9 mouse cellular contexts compared by ENCODE assay signal in the genomic region with DNA sequence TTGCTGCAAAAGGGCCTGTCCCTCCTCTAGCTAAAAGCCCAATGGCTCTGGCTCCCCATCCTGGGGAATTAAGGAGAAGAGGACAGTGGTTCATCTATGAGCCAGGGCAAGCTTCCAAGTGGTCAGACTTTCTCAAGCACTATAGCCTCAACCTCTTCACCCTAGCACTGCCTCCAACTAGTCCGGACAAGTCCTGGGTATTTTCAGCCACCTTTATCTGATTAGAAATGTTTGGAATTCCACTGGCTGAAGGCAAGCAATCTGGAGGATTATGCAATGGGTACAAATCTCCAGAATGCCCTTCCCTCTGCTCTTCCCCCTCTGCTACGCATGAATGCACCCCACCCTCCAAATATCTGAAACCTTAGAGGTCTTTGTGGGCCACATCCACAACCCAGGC. TPM values are rescaled to one million over a fixed set of nuclear protein-coding genes. Genes with fewer than 3 reads are reported as not detected.
A peak's percentile ranks its signal among the peaks of the same experiment; 100 is the strongest.
DNase-seq lines count a peak whose midpoint lies in the region; TF ChIP-seq lines count a peak whose summit lies in the region.
"Had no signal": no experiment of that assay in that cellular context is flagged by ENCODE, and none has a peak within 500 bp of the region (broad histone marks: within the 10 kb centered on the region; RNA-seq: fewer than 3 reads in every experiment).

No protein-coding gene starts in this region.

- 11% methylated on average over 2 of the region's 2 CpGs for WGBS in heart, adult 2 months

- H3K27me3 ChIP-seq in heart, adult 2 months (ENCODE audit: control insufficient read depth, insufficient read depth, low read length), result no peaks in the 10 kb centered on the region

- H3K79me2 ChIP-seq in heart, adult 2 months (replicated peaks; ENCODE audit: control insufficient read depth, insufficient read depth, low read length), result peaks cover 8% of the 10 kb centered on the region

- peak overlapping the region; percentile 99 for H3K27ac ChIP-seq in heart, adult 2 months

- peak; percentile 28; the same call in 1 of the 2 replicates for TF ChIP-seq POLR2A in heart, adult 2 months (IDR thresholded peaks at IDR 0.05; ENCODE audit: insufficient read depth, low read depth, low read length)

- intact Hi-C loops in heart, adult 2 months (cut with DNase I), result loop anchor here (2.0 kb wide), 1 partner anchor 14 kb away; no protein-coding TSS in a partner anchor

- peak; percentile 62 for DNase-seq in urinary bladder, postnatal 14 days (ENCODE audit: low spot score)
- DNase-seq in urinary bladder, postnatal 4 days (ENCODE audit: low spot score in 2 of 2), result no peak
- DNase-seq in heart, adult 2 months, result peak in 1 of 2 experiments; percentile 58
- peak; percentile 53 for DNase-seq in kidney, postnatal 10 days
- peak; percentile 83 for DNase-seq in yolk sac, embryonic 10.5 days (ENCODE audit: low spot score)
- no peak for DNase-seq in adrenal gland, postnatal 10 days
- no peak for DNase-seq in layer of hippocampus, postnatal 36 days
- DNase-seq in thymus, postnatal 4 days, result no peak

- H3K36me3 ChIP-seq in heart, adult 2 months (ENCODE audit: control insufficient read depth, insufficient read depth, low read length), result peaks cover 45% of the 10 kb centered on the region

- TF ChIP-seq EP300 in heart, adult 2 months (IDR thresholded peaks at IDR 0.05; ENCODE audit: insufficient read depth, low read depth, low read length), result peak; percentile 74; the same call in 1 of the 2 replicates

- H3K9ac ChIP-seq in heart, adult 2 months (ENCODE audit: low read depth, low read length), result no peak overlapping the region

- H3K4me1 ChIP-seq in heart, adult 2 months (ENCODE audit: control insufficient read depth, insufficient read depth, low read length), result peaks cover 64% of the 10 kb centered on the region

- no peak overlapping the region for H3K4me3 ChIP-seq in heart, adult 2 months

- TF ChIP-seq CTCF in heart, adult 2 months (IDR thresholded peaks at IDR 0.05), result no peak

RNA-seq across cellular contexts. Expression of gene Cox4i2, which starts 38.5 kb away (rescaled TPM):
- 10 to 100 TPM; 12.1 to 18.0 TPM for total RNA-seq in heart, adult 2 months (2021)
- 12.0 and 13.2 TPM in 2 replicates for polyA plus RNA-seq in heart, adult 2 months (2012; rRNA removed)
- 1 to 10 TPM; 8.0 to 8.3 TPM for total RNA-seq in adrenal gland, postnatal 10 days (2021)
- total RNA-seq in layer of hippocampus, postnatal 36 days (2021), result 1 to 10 TPM; 1.7 to 2.7 TPM
- polyA plus RNA-seq: activated CD4-positive, CD25-positive, alpha-beta regulatory T cell, adult 4 months had no signal

RNA-seq across cellular contexts. Expression of gene Bcl2l1, which starts 39.1 kb away (rescaled TPM):
- 100 to 1,000 TPM in 1 of 2 experiments, 10 to 100 TPM in 1; 51.9 to 102 TPM for total RNA-seq in heart, adult 2 months (2021)
- 48.1 and 51.2 TPM in 2 replicates for polyA plus RNA-seq in heart, adult 2 months (2012; rRNA removed)
- total RNA-seq in adrenal gland, postnatal 10 days (2021), result 10 to 100 TPM; 49.3 to 56.2 TPM
- 100 to 1,000 TPM; 116 to 141 TPM for total RNA-seq in layer of hippocampus, postnatal 36 days (2021)

RNA-seq across cellular contexts. Expression of gene Tpx2, which starts 55.3 kb away (rescaled TPM):
- total RNA-seq in heart, adult 2 months (2021), result 1 to 10 TPM in 1 of 2 experiments, under 1 TPM in 1; 0.75 to 1.1 TPM
- polyA plus RNA-seq in heart, adult 2 months (2012; rRNA removed), result 0.18 and 0.50 TPM in 2 replicates
- total RNA-seq in adrenal gland, postnatal 10 days (2021), result 10 to 100 TPM; 18.4 to 21.4 TPM
- 1 to 10 TPM; 2.0 to 3.1 TPM for total RNA-seq in layer of hippocampus, postnatal 36 days (2021)

RNA-seq across cellular contexts. Expression of gene Id1, which starts 56.4 kb away (rescaled TPM):
- 10 to 100 TPM; 56.5 to 59.8 TPM for total RNA-seq in heart, adult 2 months (2021)
- 74.7 and 113 TPM in 2 replicates for polyA plus RNA-seq in heart, adult 2 months (2012; rRNA removed)
- total RNA-seq in adrenal gland, postnatal 10 days (2021), result 100 to 1,000 TPM; 112 to 182 TPM
- 10 to 100 TPM; 15.3 to 19.8 TPM for total RNA-seq in layer of hippocampus, postnatal 36 days (2021)

Comparison
In these comparisons a context has a peak if more than half of its experiments do, and no peak if none do; other contexts are left out.
1. DNase-seq: peak in urinary bladder, postnatal 14 days (single experiment), kidney, postnatal 10 days (single experiment) and yolk sac, embryonic 10.5 days (single experiment); none in urinary bladder, postnatal 4 days (0 of 2), adrenal gland, postnatal 10 days (single experiment), layer of hippocampus, postnatal 36 days (0 of 2) and thymus, postnatal 4 days (single experiment).
2. RNA of gene Tpx2, which starts 55.3 kb away (total RNA-seq): 18.4 to 21.4 TPM in adrenal gland, postnatal 10 days; 2.0 to 3.1 TPM in layer of hippocampus, postnatal 36 days and 0.75 to 1.1 TPM in heart, adult 2 months; every median in the first group is over 4 times any median in the second.